Mouse (Mus musculus) central nervous system, embryonic 14 days (tissue): ENCODE measurements around the gene Rac3. TPM values are rescaled to one million over a fixed set of nuclear protein-coding genes. Genes with fewer than 3 reads are reported as not detected.

ENCODE experiments used
- polyA plus RNA-seq: library from polyadenylated mRNA; depleted of rRNA; stranded (reverse); fragments of >200 nt; gene quantifications from 2 replicates; pipeline ENCODE4 v1.2.3, GENCODE M21; 2012; rRNA removed

The Rac3 gene
- polyA plus RNA-seq = 346 and 390 TPM in 2 replicates

GRCm38 (mm10) chr11:120721124-120722066 is at the start of gene Rac3:
Gene Rac3, plus strand, starts transcription at chr11:120721470.

GRCm38 (mm10) chr11:120672687-120673593 is 48.3 kb upstream of the Rac3 start, which contains the start of gene Aspscr1:
Gene Aspscr1, plus strand, starts transcription at chr11:120672973.

DNA sequence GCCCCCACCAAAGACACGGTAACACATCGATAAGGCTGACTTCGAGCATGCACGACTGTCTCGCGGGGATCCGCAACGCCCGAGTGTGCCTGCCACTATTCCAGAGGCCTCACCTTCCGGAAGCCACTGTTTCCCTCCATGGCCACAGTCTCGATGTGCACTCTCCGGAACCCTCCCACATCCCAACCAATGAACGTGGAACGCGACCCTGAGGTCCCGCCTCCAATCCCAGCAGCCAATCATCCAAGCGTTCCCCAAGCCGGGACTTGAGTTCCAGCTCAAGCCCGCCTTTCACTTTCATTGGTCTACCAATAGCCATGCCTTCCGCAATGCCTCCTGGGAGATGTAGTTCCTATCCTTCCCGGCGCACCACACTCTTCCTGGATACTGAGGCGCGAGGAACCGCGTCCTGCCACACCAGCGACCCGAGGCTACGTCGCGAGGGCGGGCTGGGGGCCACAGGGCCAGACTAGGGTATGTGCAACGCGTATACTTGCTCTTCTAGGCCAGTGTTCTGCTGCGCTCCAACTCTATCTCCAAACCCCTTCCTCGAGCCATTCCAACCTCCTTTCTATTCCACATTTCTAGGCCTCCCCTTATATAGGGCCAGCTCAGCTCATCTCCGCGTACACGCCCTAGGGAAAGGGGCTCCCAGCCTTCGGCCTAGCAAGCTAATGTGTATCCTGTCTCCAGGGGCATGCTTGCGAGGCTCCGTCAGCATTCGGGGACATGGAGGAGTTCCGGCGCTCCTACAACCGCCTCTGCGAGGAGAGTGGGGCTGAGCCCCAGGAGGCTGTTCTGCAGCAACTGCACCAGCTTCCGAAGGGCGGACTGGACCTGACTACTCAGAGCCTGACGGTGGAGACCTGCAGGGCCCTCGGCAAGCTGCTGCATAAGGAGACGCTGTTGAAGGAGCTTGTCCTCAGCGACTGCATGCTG is 7.4 kb upstream of the Rac3 start, which contains the start of the genes Cenpx and Lrrc45:
Gene Cenpx (minus strand): TSS at position 159 of the 939 bp plus-strand sequence.
Gene Lrrc45 (plus strand): TSS at position 346 of the 939 bp plus-strand sequence.

GRCm38 (mm10) chr11:120727169-120727527 is 5.9 kb downstream of the Rac3 start, which contains the start of gene Dcxr:
Gene Dcxr, minus strand, starts transcription at chr11:120727281.

GRCm38 (mm10) chr11:120731858-120732680 is 10.8 kb downstream of the Rac3 start, which contains the start of gene Cbr2:
Gene Cbr2, minus strand, starts transcription at chr11:120732114.

GRCm38 (mm10) chr11:120762672-120763041 is 41.4 kb downstream of the Rac3 start, which contains the start of gene Hmga1b:
Gene Hmga1b, plus strand, starts transcription at chr11:120762794.

Other genes with a start within 250 kb of the Rac3 start
- gene Mrpl12, start 236.9 kb upstream of the Rac3 start, polyA plus RNA-seq = 101 and 106 TPM in 2 replicates
- gene Slc25a10, start 229.6 kb upstream of the Rac3 start, polyA plus RNA-seq = 42.9 and 47.1 TPM in 2 replicates
- 0.25 and 1.1 TPM in 2 replicates for gene Gcgr, start 190.8 kb upstream of the Rac3 start, polyA plus RNA-seq
- 208 and 216 TPM in 2 replicates for gene Mcrip1, start 171.7 kb upstream of the Rac3 start, polyA plus RNA-seq
- 0.59 TPM in 1 of 2 replicates, not detected in the other for gene Ppp1r27, start 170.3 kb upstream of the Rac3 start, polyA plus RNA-seq
- gene P4hb, start 148.2 kb upstream of the Rac3 start, polyA plus RNA-seq = 209 and 309 TPM in 2 replicates
- gene Arhgdia, start 139.8 kb upstream of the Rac3 start, polyA plus RNA-seq = 455 and 517 TPM in 2 replicates
- 136 and 151 TPM in 2 replicates for gene Alyref, start 123.1 kb upstream of the Rac3 start, polyA plus RNA-seq
- gene Anapc11, start 123.0 kb upstream of the Rac3 start, polyA plus RNA-seq = 168 and 170 TPM in 2 replicates
- 0.73 and 1.2 TPM in 2 replicates for gene Npb, start 113.0 kb upstream of the Rac3 start, polyA plus RNA-seq
- gene Pcyt2, start 103.5 kb upstream of the Rac3 start, polyA plus RNA-seq = 272 and 279 TPM in 2 replicates
- gene Sirt7, start 96.2 kb upstream of the Rac3 start, polyA plus RNA-seq = 74.5 and 74.8 TPM in 2 replicates
- 52.3 and 57.4 TPM in 2 replicates for gene Mafg, start 87.9 kb upstream of the Rac3 start, polyA plus RNA-seq
- 22.8 and 29.0 TPM in 2 replicates for gene Pycr1, start 77.7 kb upstream of the Rac3 start, polyA plus RNA-seq
- gene Myadml2, start 73.3 kb upstream of the Rac3 start, polyA plus RNA-seq = 0.11 and 0.58 TPM in 2 replicates
- gene Notum, start 60.3 kb upstream of the Rac3 start, polyA plus RNA-seq = 1.9 and 3.2 TPM in 2 replicates
- gene Aspscr1, start 48.5 kb upstream of the Rac3 start, polyA plus RNA-seq = 88.0 and 94.4 TPM in 2 replicates
- 71.4 and 77.3 TPM in 2 replicates for gene Cenpx, start 7.7 kb upstream of the Rac3 start, polyA plus RNA-seq
- gene Lrrc45, start 7.5 kb upstream of the Rac3 start, polyA plus RNA-seq = 125 and 127 TPM in 2 replicates
- 11.1 and 11.3 TPM in 2 replicates for gene Dcxr, start 5.8 kb downstream of the Rac3 start, polyA plus RNA-seq
- 0.57 and 5.7 TPM in 2 replicates for gene Cbr2, start 10.6 kb downstream of the Rac3 start, polyA plus RNA-seq
- 1.6 and 1.7 TPM in 2 replicates for gene Hmga1b, start 41.3 kb downstream of the Rac3 start, polyA plus RNA-seq
- 103 and 114 TPM in 2 replicates for gene Rfng, start 62.7 kb downstream of the Rac3 start, polyA plus RNA-seq
- 278 and 290 TPM in 2 replicates for gene Gps1, start 62.8 kb downstream of the Rac3 start, polyA plus RNA-seq
- 48.0 and 49.8 TPM in 2 replicates for gene Dus1l, start 74.9 kb downstream of the Rac3 start, polyA plus RNA-seq
- gene Fasn, start 103.1 kb downstream of the Rac3 start, polyA plus RNA-seq = 238 and 256 TPM in 2 replicates
- 7.8 and 8.2 TPM in 2 replicates for gene Ccdc57, start 211.4 kb downstream of the Rac3 start, polyA plus RNA-seq
- 12.3 and 15.4 TPM in 2 replicates for gene Slc16a3, start 227.0 kb downstream of the Rac3 start, polyA plus RNA-seq